Mouse (Mus musculus) bone marrow, adult 2 months (tissue): Measurements from ENCODE around the gene Efna5. TPM values are rescaled to one million over a fixed set of nuclear protein-coding genes. Genes with fewer than 3 reads are reported as not detected.

Source experiments
- H3K27ac ChIP-seq: fragments of 200-500 bp; 2 replicates; pipeline ENCODE4 v1.5.1; 2012; ENCODE audit warnings: low read depth, mild to moderate bottlenecking, control low read depth, inconsistent platforms, low read length; ENCODE audit not compliant: control insufficient read depth, poor library complexity, insufficient read depth
- H3K4me1 ChIP-seq: fragments of 200-500 bp; 2 replicates; pipeline ENCODE4 v1.6.1; 2011; ENCODE audit warnings: low read length; ENCODE audit not compliant: control insufficient read depth, insufficient read depth
- H3K4me3 ChIP-seq: fragments of 200-500 bp; replicated peaks from 2 replicates; pipeline ENCODE3; 2011; ENCODE audit warnings: mild to moderate bottlenecking, low read depth, low read length, control low read depth; ENCODE audit not compliant: control insufficient read depth
- CTCF ChIP-seq: fragments of 200-500 bp; IDR thresholded peaks from 2 replicates; pipeline ENCODE4 v1.5.1; 2011; ENCODE audit warnings: low read length, control low read depth; ENCODE audit not compliant: control insufficient read depth, insufficient read depth
- POLR2A ChIP-seq: fragments of 200-500 bp; IDR thresholded peaks from 2 replicates; pipeline ENCODE4 v1.6.1; 2011; ENCODE audit warnings: low read depth, mild to moderate bottlenecking, control low read depth, low read length, borderline replicate concordance; ENCODE audit not compliant: control insufficient read depth
- WGBS: fragments of 180-500 bp; shearing (Covaris S2); methylation state at CpG from one replicate; pipeline ENCODE4 v1.1.7; 2018; 5-methylcytosine and 5-hydroxymethylcytosine counted together
- polyA plus RNA-seq: library from polyadenylated mRNA; stranded (reverse); fragments of >200 nt; gene quantifications from 2 replicates; pipeline ENCODE4 v1.2.4, GENCODE M21; 2011; ENCODE audit warnings: low replicate concordance; ENCODE audit not compliant: missing spikeins, insufficient read depth, insufficient read length

The Efna5 gene
- polyA plus RNA-seq = 1.0 and 2.1 TPM in 2 replicates

DNA sequence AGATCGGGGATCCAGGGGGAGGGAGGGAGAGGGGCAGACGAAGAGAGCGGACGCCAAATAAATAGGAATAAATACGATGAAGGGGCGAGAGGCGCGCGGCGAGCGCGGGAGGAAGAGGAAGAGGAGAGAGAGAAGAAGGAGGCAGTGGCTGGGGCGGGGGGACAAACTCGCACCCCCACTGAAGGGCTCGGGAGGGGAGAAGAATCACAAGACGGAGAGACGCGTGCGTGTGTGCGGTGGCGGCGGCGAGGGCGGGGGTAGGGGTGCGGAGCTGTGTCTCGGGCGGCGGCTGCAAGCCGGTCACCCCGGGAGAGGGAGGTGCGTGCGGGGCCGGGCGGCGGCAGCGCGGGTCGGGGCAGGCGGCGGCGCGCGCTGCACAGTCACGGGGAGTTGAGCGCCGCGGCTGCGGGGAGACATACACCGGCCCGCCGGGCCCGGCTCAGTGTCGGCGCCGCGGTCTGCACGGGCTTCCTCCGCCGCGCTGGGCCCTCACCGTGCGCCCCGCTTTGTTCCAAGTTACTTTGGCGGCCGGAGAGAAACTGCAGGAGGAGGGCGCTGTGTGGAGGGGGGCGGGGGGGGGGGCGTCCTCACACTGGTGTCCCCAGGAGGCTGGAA, at the start of gene Efna5:
Gene Efna5 (minus strand): TSS at position 142 of the 615 bp plus-strand sequence.
- no peak within 1 kb of the TSS; the same call in 1 of the 2 replicates for H3K27ac ChIP-seq
- under 1% methylated on average over 65 of the region's 68 CpGs for WGBS

GRCm38 (mm10) chr17:62915304-62915703, 34.2 kb upstream of the Efna5 start:
- no peak overlapping the region for H3K27ac ChIP-seq
- 67% methylated on average over 4 of the region's 4 CpGs for WGBS
- TF ChIP-seq CTCF (no peak), POLR2A (no peak)
- no peak overlapping the region for H3K4me3 ChIP-seq
- H3K4me1 ChIP-seq = no peaks in the 10 kb centered on the region

More for the DNA sequence above, at the start of gene Efna5:
- no peaks in the 10 kb centered on the region for H3K4me1 ChIP-seq
- no peak for TF ChIP-seq CTCF
- TF ChIP-seq POLR2A = no peak
- peak within 1 kb of the TSS; percentile 2 for H3K4me3 ChIP-seq

DNA sequence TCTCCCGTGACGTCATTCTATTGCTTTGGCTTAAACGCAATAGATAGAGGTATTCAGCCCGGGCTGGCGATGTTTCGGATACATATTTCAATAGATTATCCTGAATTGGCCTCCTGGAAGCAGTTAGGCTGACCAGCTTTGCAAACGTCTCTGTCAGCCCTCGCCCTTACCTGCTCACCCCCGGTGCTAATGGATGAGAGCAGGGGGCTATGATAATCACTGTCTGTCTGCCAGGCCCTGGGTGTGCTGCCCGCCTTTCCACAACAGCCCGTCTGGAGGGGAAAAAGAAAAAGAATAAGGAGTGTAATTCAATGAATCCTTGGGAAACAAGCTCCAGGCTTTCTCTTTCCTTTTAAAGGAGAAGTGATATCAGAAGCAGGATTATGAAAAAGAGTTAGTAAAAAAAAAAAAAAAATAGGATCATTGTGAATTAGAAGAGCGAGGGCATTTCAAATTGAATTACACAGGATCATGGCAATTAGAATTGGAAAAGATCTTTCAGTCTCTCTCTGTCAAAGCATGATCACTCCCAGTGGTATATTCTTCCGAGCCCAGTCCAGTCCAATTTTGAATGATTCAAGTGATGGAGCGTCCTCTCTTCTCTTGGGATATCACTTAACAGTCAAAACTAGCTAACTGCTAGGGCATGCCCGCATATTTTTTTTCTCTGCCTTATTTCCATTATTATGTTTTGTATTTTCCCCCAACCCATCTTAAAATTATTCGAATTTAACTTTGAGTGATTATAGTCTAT, 24.8 kb upstream of the Efna5 start:
- Histone ChIP-seq H3K4me3 (no peak overlapping the region), H3K4me1 (no peaks in the 10 kb centered on the region), H3K27ac (no peak overlapping the region)
- TF ChIP-seq POLR2A (no peak), CTCF (no peak)
- WGBS = 78% methylated on average over 16 of the region's 16 CpGs

DNA sequence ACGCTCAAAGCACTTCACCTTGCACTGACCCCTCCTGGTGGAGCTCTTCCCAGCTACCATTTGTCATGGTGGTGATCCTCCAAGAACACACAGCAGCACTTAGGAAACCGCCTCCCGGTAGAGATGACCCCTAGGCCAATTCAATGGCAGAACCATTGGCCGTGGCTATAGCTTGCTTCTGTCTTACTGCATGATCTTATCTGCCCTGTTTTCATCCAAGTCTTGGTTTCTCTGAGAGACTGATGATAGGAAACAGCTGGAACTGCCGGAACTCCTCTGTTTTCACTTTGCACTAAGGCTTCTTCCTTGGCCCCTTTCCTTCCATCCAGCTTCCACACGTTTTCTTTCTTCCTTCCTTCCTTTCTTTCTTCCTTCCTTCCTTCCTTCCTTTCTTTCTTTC, 17.9 kb upstream of the Efna5 start:
- H3K4me1 ChIP-seq = no peaks in the 10 kb centered on the region
- no peak overlapping the region for H3K27ac ChIP-seq
- no peak overlapping the region for H3K4me3 ChIP-seq
- WGBS = 72% methylated on average over 6 of the region's 6 CpGs
- TF ChIP-seq CTCF (no peak), POLR2A (no peak)

GRCm38 (mm10) chr17:62889991-62890390, 8.9 kb upstream of the Efna5 start:
- TF ChIP-seq CTCF = no peak
- WGBS = 78% methylated on average over 5 of the region's 5 CpGs
- no peaks in the 10 kb centered on the region for H3K4me1 ChIP-seq
- no peak overlapping the region for H3K27ac ChIP-seq
- H3K4me3 ChIP-seq = no peak overlapping the region

DNA sequence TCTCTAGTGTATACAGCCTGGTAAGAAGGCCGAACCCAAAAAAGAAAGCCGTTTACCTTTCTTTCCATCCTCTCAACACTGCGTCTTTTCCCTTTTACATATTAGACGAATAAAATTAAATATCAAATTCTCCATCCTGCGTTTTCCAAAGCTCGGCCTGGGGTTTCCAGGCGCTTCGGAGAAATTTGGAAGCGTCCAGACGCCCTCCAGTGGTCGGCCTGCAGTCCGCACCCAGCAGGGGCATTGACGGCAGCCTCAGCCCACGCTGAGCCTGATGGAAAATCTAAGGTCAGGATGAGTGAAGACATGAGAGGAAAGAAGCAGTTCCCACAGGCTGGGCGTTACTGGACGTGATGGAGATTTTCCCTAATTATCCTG, 3.0 kb upstream of the Efna5 start:
- no peak overlapping the region for H3K27ac ChIP-seq
- TF ChIP-seq CTCF (peak; percentile 63), POLR2A (no peak)
- no peak overlapping the region for H3K4me3 ChIP-seq
- under 1% methylated on average over 16 of the region's 16 CpGs for whole genome bisulfite sequencing
- H3K4me1 ChIP-seq = no peaks in the 10 kb centered on the region

GRCm38 (mm10) chr17:62883476-62884128, 2.5 kb upstream of the Efna5 start:
- under 1% methylated on average over 34 of the region's 34 CpGs for WGBS
- Histone ChIP-seq H3K27ac (no peak overlapping the region), H3K4me1 (no peaks in the 10 kb centered on the region), H3K4me3 (no peak overlapping the region)
- TF ChIP-seq CTCF = no peak
- no peak for TF ChIP-seq POLR2A

- WGBS = under 1% methylated on average over 53 of the region's 53 CpGs
- Histone ChIP-seq H3K4me3 (peak overlapping the region; percentile 27), H3K4me1 (no peaks in the 10 kb centered on the region), H3K27ac (no peak overlapping the region; the same call in 1 of the 2 replicates)
- no peak for TF ChIP-seq POLR2A
- no peak for TF ChIP-seq CTCF
Observed at GRCm38 (mm10) chr17:62882726-62883475, 1.8 kb upstream of the Efna5 start.
